Comparison of ENCODE assay signal across 19 mouse cellular contexts in the genomic region with DNA sequence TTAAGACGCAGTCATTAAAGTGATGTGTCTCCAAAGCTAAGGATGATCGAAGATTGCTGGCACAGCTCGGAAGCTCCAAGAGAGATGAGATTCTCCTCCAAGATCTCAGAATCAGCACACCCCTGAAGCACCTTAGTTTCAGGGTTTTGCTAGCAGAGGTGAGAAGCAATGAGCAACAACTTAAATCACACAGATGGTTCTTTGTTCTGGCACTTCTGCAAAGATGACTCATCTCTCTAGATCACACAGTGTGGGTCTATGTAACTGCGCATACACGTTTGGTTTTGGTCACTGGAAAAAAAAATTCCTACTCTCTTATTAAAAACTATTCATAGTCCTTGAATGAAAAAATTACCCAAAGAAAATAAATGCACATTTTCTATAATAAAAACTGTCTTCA.
"Had no signal": no experiment of that assay in that cellular context is flagged by ENCODE, and none has a peak within 500 bp of the region (broad histone marks: within the 10 kb centered on the region; RNA-seq: fewer than 3 reads in every experiment).

No protein-coding gene starts in this region.

- ATAC-seq: midbrain, embryonic 16.5 days had no signal

- H3K27ac ChIP-seq: midbrain, embryonic 10.5 days; midbrain, embryonic 12.5 days; neural tube, embryonic 13.5 days; neural tube, embryonic 15.5 days; stomach, embryonic 15.5 days; stomach, postnatal 0 days had no signal

- DNase-seq: lung, adult 18-20 months; lung, embryonic 14.5 days; lung, postnatal 10 days; lung, postnatal 4 days; midbrain, embryonic 14.5 days; retina, postnatal 1 day; right cerebral cortex, postnatal 14 days; spleen, adult 18-20 months; thymus, adult 18-20 months; thymus, postnatal 14 days; thymus, postnatal 36 days had no signal

- H3K4me3 ChIP-seq: midbrain, embryonic 10.5 days; midbrain, embryonic 12.5 days; myocyte; neural tube, embryonic 13.5 days; neural tube, embryonic 15.5 days; stomach, embryonic 15.5 days had no signal
